Mouse (Mus musculus): ENCODE results near the gene Mccc1.

GRCm38 (mm10) chr3:35973551-35973950 is 26.9 kb downstream of the Mccc1 start:
- no peak for TF ChIP-seq POLR2A (IDR thresholded peaks at IDR 0.05; ENCODE audit: control insufficient read depth, low read depth, low read length)
- peak; percentile 37; the same call in 1 of the 2 replicates for TF ChIP-seq CTCF (IDR thresholded peaks at IDR 0.05; ENCODE audit: control insufficient read depth, insufficient read depth, insufficient replicate concordance, low read depth, low read length)
